Mouse (Mus musculus): ENCODE data around the gene Abcf2. TPM values are rescaled to one million over a fixed set of nuclear protein-coding genes. Genes with fewer than 3 reads are reported as not detected.

The Abcf2 gene
- total RNA-seq, 2 experiments from 2014 or later: 62.8 to 81.3 TPM

DNA sequence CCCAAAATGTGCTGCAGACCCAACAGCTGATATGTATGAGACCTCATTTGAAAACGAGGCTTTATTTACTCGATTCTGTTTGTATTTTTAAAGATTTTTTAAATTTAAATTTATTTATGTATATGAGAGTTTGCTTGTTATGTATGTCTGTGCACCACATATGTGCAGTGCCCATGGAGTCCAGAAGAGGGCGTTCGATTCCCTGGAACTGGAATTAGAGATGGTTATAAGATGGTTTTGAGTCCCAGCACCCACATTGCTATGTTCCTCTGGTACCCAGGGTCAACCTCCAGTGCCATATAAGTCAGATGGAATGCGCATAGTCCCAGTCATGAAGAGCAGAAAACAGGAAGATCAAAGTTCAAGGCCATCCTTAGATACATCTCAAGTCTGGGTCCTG is 43.0 kb downstream of the Abcf2 start:
- no peak for DNase-seq (ENCODE audit: low spot score in 2 of 2)

DNA sequence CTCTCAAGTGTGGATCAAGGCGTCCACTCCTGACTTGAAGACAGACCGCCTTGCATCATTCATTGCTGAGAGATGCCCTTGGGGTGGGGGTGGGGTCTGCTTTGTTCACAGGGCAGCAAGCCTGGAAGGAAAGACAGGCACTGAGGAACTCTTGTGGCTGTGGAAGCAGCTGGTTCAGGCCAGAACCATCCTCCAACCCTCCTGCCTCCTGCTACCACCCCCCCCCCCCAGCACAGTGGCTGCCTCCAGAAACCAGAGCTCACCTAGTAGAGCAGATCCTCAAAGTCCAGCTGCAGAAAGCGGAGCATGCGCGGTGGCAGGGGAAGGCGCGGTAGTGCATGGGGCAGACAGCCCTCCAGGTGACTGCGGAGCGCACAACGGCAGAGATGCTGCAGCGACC is 43.9 kb downstream of the Abcf2 start:
- no peak for DNase-seq (ENCODE audit: low spot score in 2 of 2)

DNA sequence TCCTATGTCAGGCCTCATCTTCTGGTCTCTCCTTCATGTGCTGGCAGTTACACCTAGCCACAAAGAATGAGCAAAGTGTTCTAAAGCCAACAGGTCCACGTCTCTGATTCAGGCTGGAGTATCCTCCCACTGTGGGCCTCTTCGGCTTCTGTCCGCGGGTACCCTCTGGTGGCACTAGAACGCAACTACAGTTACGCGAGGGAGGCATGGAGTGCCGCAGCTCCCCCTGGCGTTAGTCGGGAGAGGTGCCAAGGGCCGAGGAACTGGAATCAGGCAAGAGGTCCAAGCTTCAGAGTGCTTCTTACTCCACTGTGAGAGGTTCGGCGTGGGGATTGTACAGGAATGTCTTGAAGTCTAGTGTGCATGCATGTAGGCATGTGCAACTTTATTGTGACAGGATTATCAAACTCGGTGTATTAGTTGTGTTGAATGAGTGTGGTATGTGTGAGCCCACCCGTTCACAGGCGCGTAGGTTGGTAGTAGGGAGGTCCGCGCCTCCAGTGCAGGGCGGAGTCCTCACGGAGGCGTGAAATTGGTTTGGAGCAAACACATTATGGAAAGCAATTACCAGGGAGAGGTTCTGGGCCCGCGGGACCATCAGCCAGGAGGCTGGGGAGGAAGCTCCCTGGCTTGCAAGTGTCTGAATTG is 47.1 kb downstream of the Abcf2 start:
- peak; percentile 93 to 95 for DNase-seq (ENCODE audit: low spot score in 2 of 2)

DNA sequence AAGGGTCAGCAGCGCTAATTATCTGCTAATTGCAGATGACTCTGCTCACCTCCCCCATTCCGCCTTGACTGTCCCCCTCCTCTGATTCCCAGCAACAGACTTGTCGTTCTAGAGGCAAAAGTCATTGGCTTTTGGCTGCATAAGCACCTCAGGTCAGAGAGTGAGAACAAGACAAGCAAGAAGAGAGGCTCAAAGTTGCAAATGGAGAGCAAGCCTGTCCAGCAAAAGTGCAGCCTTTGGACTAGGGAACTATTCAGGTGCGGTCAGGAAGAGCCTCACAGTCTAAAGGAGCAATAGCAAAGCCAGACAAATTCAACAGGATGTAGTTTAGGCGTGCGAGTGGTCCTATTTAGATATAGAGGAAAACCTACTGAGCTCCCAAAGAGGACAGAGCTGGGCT is 49.5 kb downstream of the Abcf2 start:
- DNase-seq (ENCODE audit: low spot score in 2 of 2): no peak

DNA sequence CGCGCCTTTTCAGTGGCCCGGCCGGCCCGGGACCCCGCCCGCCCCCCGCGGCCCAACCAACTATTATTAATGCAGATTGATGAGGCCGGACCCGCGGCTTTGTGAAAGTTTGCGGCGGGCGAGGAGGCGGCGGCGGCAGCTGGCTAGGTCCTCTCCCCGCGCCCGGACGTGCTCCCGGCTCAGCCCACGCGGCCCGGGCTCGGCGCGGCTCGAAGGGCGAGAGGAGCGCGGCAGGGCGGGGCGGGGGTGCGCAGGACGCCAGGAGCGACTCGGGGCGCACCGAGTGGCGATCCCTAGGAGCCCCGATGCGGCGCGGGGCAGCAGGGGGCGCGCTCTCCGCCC is 50.4 kb downstream of the Abcf2 start, which contains the start of gene Gbx1:
Gene Gbx1 (minus strand): TSS at position 314 of the 342 bp plus-strand sequence.
- peak; percentile 39 to 48 for DNase-seq (ENCODE audit: low spot score in 2 of 2)

DNA sequence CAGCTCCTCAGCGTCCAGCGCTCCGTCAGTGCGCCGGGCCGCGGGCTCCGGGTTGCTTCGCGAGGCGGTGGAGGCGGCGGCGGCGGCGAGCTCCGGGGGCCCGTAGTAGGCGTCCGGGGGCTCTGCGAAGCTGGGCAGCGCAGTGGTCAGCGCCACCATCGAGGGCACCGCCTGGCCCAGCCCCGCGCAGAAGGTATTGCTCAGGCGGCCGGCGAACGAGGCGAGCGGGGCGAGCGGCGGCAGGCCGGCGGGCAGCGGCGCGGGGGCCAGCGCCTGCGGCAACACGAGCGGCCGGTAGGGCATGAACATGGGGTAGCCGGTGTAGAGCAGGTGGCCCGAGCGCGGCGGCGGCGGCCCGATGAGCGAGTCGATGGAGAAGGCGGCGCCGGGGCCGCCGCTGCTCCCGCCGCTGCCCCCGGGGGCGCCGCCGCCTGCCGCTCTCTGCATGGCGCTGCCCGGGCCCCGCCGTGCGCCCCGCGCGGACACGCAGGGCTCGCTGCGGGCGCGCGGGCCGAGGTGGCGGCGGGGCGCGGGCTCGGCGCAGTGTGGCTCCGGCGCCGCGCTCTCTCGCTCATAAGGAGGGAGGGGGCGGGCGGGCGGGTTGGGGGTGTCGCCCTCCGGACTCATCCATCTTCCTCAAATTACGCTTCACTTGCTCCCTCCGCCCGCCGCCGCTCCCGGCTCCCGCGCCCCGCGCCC is 50.9 kb downstream of the Abcf2 start:
- DNase-seq (ENCODE audit: low spot score in 2 of 2): no peak

DNA sequence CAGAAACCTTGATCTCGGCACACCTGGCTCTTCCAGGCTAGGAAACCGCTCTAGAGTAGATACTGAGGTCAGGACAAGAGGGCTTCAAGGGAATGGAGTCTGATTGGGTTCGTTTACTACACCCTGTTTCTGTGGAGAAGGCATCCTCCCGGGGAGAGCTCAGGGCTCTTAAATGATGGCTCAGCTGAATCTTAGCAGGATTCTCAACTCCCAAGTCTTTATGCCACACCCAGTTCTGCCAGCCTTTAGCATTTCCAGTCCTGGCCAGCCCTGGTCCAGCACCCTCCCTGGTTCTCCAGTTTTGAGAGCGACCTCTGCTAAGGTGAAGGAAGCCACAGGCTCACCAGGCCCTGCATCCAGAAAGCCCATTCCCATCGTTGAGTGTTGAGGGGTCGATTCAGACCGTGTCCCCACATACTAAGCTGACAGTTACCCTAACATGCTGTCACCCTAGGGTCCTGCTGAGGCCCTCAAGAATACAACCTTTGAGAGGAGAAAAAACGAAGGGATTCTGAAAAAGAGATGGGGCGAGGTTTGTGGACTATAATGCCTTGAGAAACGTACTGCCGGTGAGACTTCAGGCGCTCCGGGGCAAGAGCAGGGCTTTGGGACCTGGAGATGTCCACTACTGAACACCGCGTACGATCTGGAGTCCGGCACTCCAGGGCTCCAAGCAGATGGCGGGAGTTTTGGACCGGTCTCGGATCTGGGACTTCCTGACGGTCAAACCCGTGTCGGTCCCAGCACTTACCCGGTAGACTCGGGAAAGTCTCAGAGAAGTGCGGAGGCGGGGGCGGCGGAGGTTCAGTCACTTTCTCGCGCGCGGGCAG is 51.7 kb downstream of the Abcf2 start:
- DNase-seq (ENCODE audit: low spot score in 2 of 2): no peak

DNA sequence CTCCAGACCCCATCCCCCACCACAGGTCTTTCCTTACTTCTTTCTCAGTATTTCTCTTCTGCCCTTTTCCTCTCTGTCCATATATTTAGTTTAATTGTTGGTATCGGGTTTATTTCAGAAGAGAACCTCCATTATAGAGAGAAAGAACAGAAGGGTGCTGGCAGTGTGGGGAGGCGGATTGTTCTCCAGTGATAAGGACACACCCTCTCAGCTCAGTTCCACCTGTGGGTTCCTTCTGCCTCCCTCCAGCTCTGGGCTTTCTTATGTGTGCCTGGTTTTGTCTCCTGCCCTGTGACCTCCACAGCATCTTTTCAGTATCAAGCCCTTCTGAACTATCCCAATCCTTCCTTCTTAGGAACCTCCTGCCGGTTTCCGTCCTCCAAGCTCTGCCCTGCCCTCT is 52.7 kb downstream of the Abcf2 start:
- DNase-seq (ENCODE audit: low spot score in 2 of 2): no peak

DNA sequence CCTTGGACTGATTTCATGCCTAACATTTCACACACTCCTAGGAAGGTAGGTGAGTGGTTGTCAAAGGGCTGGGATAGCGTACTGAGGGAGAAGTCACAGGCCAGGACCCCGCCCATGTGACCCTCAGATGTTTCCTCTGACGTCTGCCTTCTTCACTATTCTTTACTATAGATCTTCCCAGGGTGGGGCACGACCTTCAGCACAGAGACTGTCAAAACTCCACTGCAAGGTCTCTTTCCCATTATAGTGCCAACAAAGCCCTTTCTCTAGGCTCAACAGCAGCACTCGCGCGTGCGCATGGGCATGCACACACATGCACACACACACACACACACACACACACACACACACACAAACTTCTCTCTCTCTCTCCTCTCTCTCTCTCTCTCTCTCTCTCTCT is 53.5 kb downstream of the Abcf2 start:
- no peak for DNase-seq (ENCODE audit: low spot score in 2 of 2)

DNA sequence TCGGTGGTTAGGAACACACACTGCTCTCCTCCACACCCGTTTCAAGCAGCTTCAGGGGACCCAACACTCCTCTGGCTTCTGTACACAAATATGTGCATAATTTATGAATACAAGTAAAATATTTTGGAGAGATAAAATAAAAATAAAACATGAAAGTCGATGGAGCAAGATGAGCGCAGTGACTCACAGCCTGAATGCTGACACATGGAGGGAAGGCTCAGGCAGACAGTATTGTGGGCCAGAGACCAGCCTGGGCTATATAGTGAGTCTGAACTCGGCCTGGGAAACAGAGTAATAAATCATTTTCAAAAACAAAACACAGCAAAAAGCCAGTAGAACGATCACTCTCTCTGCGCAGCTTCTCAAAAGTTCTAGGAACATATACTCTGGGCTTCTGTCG is 55.9 kb downstream of the Abcf2 start:
- DNase-seq (ENCODE audit: low spot score in 2 of 2): no peak

Small RNA genes lying within 50 kb of the gene (microRNA-seq; reads per million reads assigned to microRNA genes)
- 1,222 to 1,967 reads per million in 2 experiments for gene Mir671 (ENCODE audit: borderline number of aligned reads in 2 of 2)

Other genes with a start within 250 kb of the Abcf2 start
- gene Kcnh2, start 225.9 kb downstream of the Abcf2 start, total RNA-seq (2021): 10 to 100 TPM; 13.1 to 15.5 TPM
- gene Nos3, start 212.7 kb downstream of the Abcf2 start, total RNA-seq (2021): 10 to 100 TPM in 1 of 2 experiments, 1 to 10 TPM in 1; 9.1 to 16.3 TPM
- 1 to 10 TPM; 1.3 to 2.6 TPM for gene Atg9b, start 185.3 kb downstream of the Abcf2 start, total RNA-seq (2021)
- 10 to 100 TPM; 76.4 to 88.2 TPM for gene Abcb8, start 183.8 kb downstream of the Abcf2 start, total RNA-seq (2021)
- gene Asic3, start 164.1 kb downstream of the Abcf2 start, total RNA-seq (2021): under 1 TPM in 1 of 2 experiments, not detected in 1; 0.33 TPM
- 10 to 100 TPM; 42.4 to 47.5 TPM for gene Cdk5, start 153.9 kb downstream of the Abcf2 start, total RNA-seq (2021)
- gene Slc4a2, start 153.6 kb downstream of the Abcf2 start, total RNA-seq (2021): 10 to 100 TPM; 49.3 to 62.3 TPM
- 100 to 1,000 TPM in 1 of 2 experiments, 10 to 100 TPM in 1; 94.6 to 117 TPM for gene Fastk, start 132.2 kb downstream of the Abcf2 start, total RNA-seq (2021)
- 10 to 100 TPM; 11.7 to 13.2 TPM for gene Tmub1, start 129.6 kb downstream of the Abcf2 start, total RNA-seq (2021)
- 10 to 100 TPM; 79.5 to 94.0 TPM for gene Agap3, start 125.3 kb downstream of the Abcf2 start, total RNA-seq (2021)
- gene Gbx1, start 50.3 kb downstream of the Abcf2 start, total RNA-seq (2021): not detected
- under 1 TPM in 1 of 2 experiments, not detected in 1; 0.23 TPM for gene Asb10, start 36.5 kb downstream of the Abcf2 start, total RNA-seq (2021)
- not detected for gene 4931409K22Rik, start 20.7 kb downstream of the Abcf2 start, total RNA-seq (2021)
- gene Chpf2, start 9.3 kb upstream of the Abcf2 start, total RNA-seq (2021): 10 to 100 TPM; 34.5 to 39.7 TPM
- 10 to 100 TPM; 15.2 to 17.2 TPM for gene Smarcd3, start 46.9 kb upstream of the Abcf2 start, total RNA-seq (2021)
- gene Nub1, start 108.1 kb upstream of the Abcf2 start, total RNA-seq (2021): 10 to 100 TPM; 50.1 to 62.0 TPM
- 1 to 10 TPM in 1 of 2 experiments, under 1 TPM in 1; 0.42 to 1.1 TPM for gene Wdr86, start 153.3 kb upstream of the Abcf2 start, total RNA-seq (2021)
- 1 to 10 TPM in 1 of 2 experiments, not detected in 1; 2.3 TPM for gene Crygn, start 180.5 kb upstream of the Abcf2 start, total RNA-seq (2021)

All from adrenal gland, adult 18-20 months (tissue).